Comparison of ENCODE assay signal across 16 mouse cellular contexts in genomic region chr5:44942575-44942974, GRCm38 (mm10).
DNase-seq lines count a peak whose midpoint lies in the region; ATAC-seq and TF ChIP-seq lines count a peak whose summit lies in the region.
"Had no signal": no experiment of that assay in that cellular context is flagged by ENCODE, and none has a peak within 500 bp of the region (broad histone marks: within the 10 kb centered on the region; RNA-seq: fewer than 3 reads in every experiment).

No protein-coding gene starts in this region.

- no peaks in the 10 kb centered on the region for H3K4me1 ChIP-seq in lung, embryonic 16.5 days (replicated peaks; ENCODE audit: control insufficient read depth, insufficient read depth, low read length)
- no peaks in the 10 kb centered on the region for H3K4me1 ChIP-seq in embryonic facial prominence, embryonic 11.5 days (ENCODE audit: control insufficient read depth, insufficient read depth, low read length)
- peaks cover 14% of the 10 kb centered on the region for H3K4me1 ChIP-seq in limb, embryonic 14.5 days (ENCODE audit: control insufficient read depth, insufficient read depth, low read length)
- no peaks in the 10 kb centered on the region for H3K4me1 ChIP-seq in cerebellum, adult 2 months (ENCODE audit: control insufficient read depth, insufficient read depth, low read length)

- H3K9ac ChIP-seq in lung, embryonic 16.5 days (ENCODE audit: low read length) = no peak overlapping the region
- H3K9ac ChIP-seq in embryonic facial prominence, embryonic 11.5 days (replicated peaks; ENCODE audit: low read length) = no peak overlapping the region
- H3K9ac ChIP-seq in limb, embryonic 14.5 days (ENCODE audit: low read depth, low read length, severe bottlenecking) = no peak overlapping the region
- H3K9ac ChIP-seq: forebrain, embryonic 13.5 days; heart, embryonic 15.5 days; hindbrain, embryonic 12.5 days; limb, embryonic 15.5 days had no signal

- H3K4me2 ChIP-seq in lung, embryonic 16.5 days (ENCODE audit: low read depth, low read length) = no peak overlapping the region
- H3K4me2 ChIP-seq in embryonic facial prominence, embryonic 11.5 days (ENCODE audit: low read depth, low read length) = no peak overlapping the region
- H3K4me2 ChIP-seq in limb, embryonic 14.5 days (replicated peaks; ENCODE audit: low read depth, low read length, severe bottlenecking) = no peak overlapping the region
- H3K4me2 ChIP-seq: forebrain, embryonic 13.5 days; heart, embryonic 15.5 days; hindbrain, embryonic 12.5 days; limb, embryonic 15.5 days had no signal

- TF ChIP-seq CTCF in cerebellum, adult 2 months (IDR thresholded peaks at IDR 0.05; ENCODE audit: borderline replicate concordance, insufficient read depth, low read depth, low read length) = no peak

- H3K9me3 ChIP-seq in lung, embryonic 16.5 days (ENCODE audit: control insufficient read depth, low read length) = no peaks in the 10 kb centered on the region
- H3K9me3 ChIP-seq in embryonic facial prominence, embryonic 11.5 days (replicated peaks; ENCODE audit: control insufficient read depth, low read length) = no peaks in the 10 kb centered on the region
- H3K9me3 ChIP-seq in limb, embryonic 14.5 days (ENCODE audit: control insufficient read depth, low read length) = no peaks in the 10 kb centered on the region
- H3K9me3 ChIP-seq: forebrain, embryonic 13.5 days; heart, embryonic 15.5 days; hindbrain, embryonic 12.5 days; limb, embryonic 15.5 days had no signal

- DNase-seq in adrenal gland, postnatal 10 days = peak; percentile 15
- DNase-seq in adrenal gland, postnatal 14 days = no peak
- DNase-seq in lung, postnatal 4 days = no peak
- DNase-seq in embryonic facial prominence, embryonic 11.5 days (ENCODE audit: low spot score) = no peak
- DNase-seq in limb, embryonic 14.5 days (ENCODE audit: low spot score) = no peak
- no peak for DNase-seq in cerebellum, adult 18-20 months
- no peak for DNase-seq in cerebellum, adult 2 months
- DNase-seq: cerebellum, postnatal 36 days; thymus, postnatal 25 days had no signal

- ATAC-seq in lung, embryonic 16.5 days (ENCODE audit: low read depth) = 0 out of 2 replicates have a peak, but pooled peaks have one; percentile 4
- ATAC-seq in embryonic facial prominence, embryonic 11.5 days (replicated peaks; ENCODE audit: insufficient number of reproducible peaks, low FRiP score, low TSS enrichment, low read depth) = no peak
- ATAC-seq in limb, embryonic 14.5 days (ENCODE audit: low FRiP score, low read depth) = no peak
- ATAC-seq: forebrain, embryonic 13.5 days; intestine, postnatal 0 days had no signal

- TF ChIP-seq POLR2A in limb, embryonic 14.5 days (IDR thresholded peaks at IDR 0.05; ENCODE audit: borderline replicate concordance, extremely low read depth, insufficient read depth, insufficient read length) = no peak
- no peak for TF ChIP-seq POLR2A in cerebellum, adult 2 months (IDR thresholded peaks at IDR 0.05; ENCODE audit: borderline replicate concordance, insufficient read depth, low read length)

- no peak overlapping the region; the same call in 1 of the 2 replicates for H3K27ac ChIP-seq in lung, embryonic 16.5 days (ENCODE audit: low read length)
- 0 out of 2 replicates have a peak overlapping the region, but pooled peaks have one; percentile 36 for H3K27ac ChIP-seq in embryonic facial prominence, embryonic 11.5 days (replicated peaks; ENCODE audit: low read depth, low read length)
- H3K27ac ChIP-seq in limb, embryonic 14.5 days (replicated peaks; ENCODE audit: low read depth, low read length) = 0 out of 2 replicates have a peak overlapping the region, but pooled peaks have one; percentile 38
- H3K27ac ChIP-seq in cerebellum, adult 2 months (ENCODE audit: insufficient read depth, low read length) = no peak overlapping the region
- H3K27ac ChIP-seq: forebrain, embryonic 13.5 days; heart, embryonic 15.5 days; hindbrain, embryonic 12.5 days; limb, embryonic 15.5 days had no signal

- no peak overlapping the region for H3K4me3 ChIP-seq in lung, embryonic 16.5 days (ENCODE audit: low read length)
- no peak overlapping the region for H3K4me3 ChIP-seq in embryonic facial prominence, embryonic 11.5 days (ENCODE audit: low read depth, low read length)
- H3K4me3 ChIP-seq in limb, embryonic 14.5 days (replicated peaks; ENCODE audit: low read length) = no peak overlapping the region
- no peak overlapping the region for H3K4me3 ChIP-seq in cerebellum, adult 2 months (replicated peaks; ENCODE audit: insufficient read depth, low read depth, low read length)
- H3K4me3 ChIP-seq: forebrain, embryonic 13.5 days; heart, embryonic 15.5 days; hindbrain, embryonic 12.5 days; limb, embryonic 15.5 days had no signal

- H3K36me3 ChIP-seq in lung, embryonic 16.5 days (ENCODE audit: control insufficient read depth, insufficient read depth, low read length) = no peaks in the 10 kb centered on the region
- no peaks in the 10 kb centered on the region for H3K36me3 ChIP-seq in embryonic facial prominence, embryonic 11.5 days (replicated peaks; ENCODE audit: control insufficient read depth, insufficient read depth, low read depth, low read length)
- no peaks in the 10 kb centered on the region for H3K36me3 ChIP-seq in limb, embryonic 14.5 days (ENCODE audit: control insufficient read depth, insufficient read depth, low read length)
- H3K36me3 ChIP-seq: heart, embryonic 15.5 days; hindbrain, embryonic 12.5 days; limb, embryonic 15.5 days had no signal

- no peaks in the 10 kb centered on the region for H3K27me3 ChIP-seq in lung, embryonic 16.5 days (ENCODE audit: control insufficient read depth, insufficient read depth, low read depth, low read length)
- no peaks in the 10 kb centered on the region for H3K27me3 ChIP-seq in embryonic facial prominence, embryonic 11.5 days (ENCODE audit: control insufficient read depth, insufficient read depth, low read length)
- no peaks in the 10 kb centered on the region for H3K27me3 ChIP-seq in limb, embryonic 14.5 days (ENCODE audit: control insufficient read depth, insufficient read depth, low read length)
- no peaks in the 10 kb centered on the region for H3K27me3 ChIP-seq in cerebellum, adult 2 months (ENCODE audit: control insufficient read depth, insufficient read depth, low read length)
- H3K27me3 ChIP-seq: CH12.LX; forebrain, embryonic 13.5 days; heart, embryonic 15.5 days; hindbrain, embryonic 12.5 days; limb, embryonic 15.5 days had no signal

- WGBS in lung, embryonic 16.5 days = 36% methylated on average over 2 of the region's 2 CpGs
- WGBS in embryonic facial prominence, embryonic 11.5 days = 35% methylated on average over 2 of the region's 2 CpGs
- 36% methylated on average over 2 of the region's 2 CpGs for WGBS in limb, embryonic 14.5 days
- 36% methylated on average over 2 of the region's 2 CpGs for WGBS in cerebellum, adult 2 months

Comparison
In these comparisons a context has a peak if more than half of its experiments do, and no peak if none do; other contexts are left out.
1. H3K27ac ChIP-seq: peak in embryonic facial prominence, embryonic 11.5 days (single experiment) and limb, embryonic 14.5 days (single experiment); none in lung, embryonic 16.5 days (single experiment) and cerebellum, adult 2 months (single experiment).